Mouse (Mus musculus) CH12.LX (cell line): ENCODE data around the gene Extl2.

Experiments
- CTCF ChIP-seq, 2 experiments: IDR thresholded peaks in 1 of 2; conservative IDR thresholded peaks in 1 of 2; 2 replicates each; pipeline ENCODE4 v1.5.1; 2011 to 2012; ENCODE audit warnings: low read depth in 2 of 2, low read length in 2 of 2, improper control_type of control experiment in 1 of 2, inconsistent platforms in 1 of 2, mild to moderate bottlenecking in 1 of 2, moderate library complexity in 1 of 2
- ETS1 ChIP-seq: conservative IDR thresholded peaks from 2 replicates; pipeline ENCODE4 v1.6.1; 2012; ENCODE audit warnings: low read depth, mild to moderate bottlenecking, inconsistent platforms, low read length, improper control_type of control experiment, moderate library complexity
- MAFK ChIP-seq: IDR thresholded peaks from 2 replicates; pipeline ENCODE4 v1.6.1; 2011; ENCODE audit warnings: low read length, improper control_type of control experiment; ENCODE audit not compliant: insufficient replicate concordance
- RCOR1 ChIP-seq: conservative IDR thresholded peaks from 2 replicates; pipeline ENCODE4 v1.6.1; 2012; ENCODE audit warnings: low read depth, mild to moderate bottlenecking, inconsistent platforms, low read length, improper control_type of control experiment

DNA sequence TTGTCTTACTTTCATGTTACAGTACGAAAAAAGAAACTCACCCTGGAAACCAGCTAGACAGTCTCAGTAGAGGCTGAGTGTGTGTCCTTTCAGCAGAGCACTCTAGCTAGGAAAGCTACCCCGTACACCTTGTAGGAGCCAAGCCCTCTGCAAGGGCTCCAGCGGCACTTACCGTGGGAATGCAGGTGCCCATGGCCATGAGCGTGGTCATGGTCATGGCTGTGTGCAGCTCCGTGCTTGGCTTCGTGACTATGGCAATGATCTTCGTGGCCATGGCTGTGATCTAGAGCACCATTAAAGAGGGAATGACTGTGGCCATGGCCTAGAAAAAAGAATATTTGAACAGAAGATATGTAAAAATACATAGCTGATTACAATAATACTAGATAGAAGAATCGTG lies 22.6 kb upstream of the Extl2 start:
- TF ChIP-seq MAFK (no peak), RCOR1 (no peak), ETS1 (no peak), CTCF (conservative IDR thresholded peaks at IDR 0.05 in 1 of 2, IDR thresholded peaks at IDR 0.05 in 1 of 2; ENCODE audit: low read depth in 2 of 2, low read length in 2 of 2) (no peak)
